Mouse (Mus musculus): Measurements from ENCODE around the gene Spaca9.

Spaca9 gene

DNA sequence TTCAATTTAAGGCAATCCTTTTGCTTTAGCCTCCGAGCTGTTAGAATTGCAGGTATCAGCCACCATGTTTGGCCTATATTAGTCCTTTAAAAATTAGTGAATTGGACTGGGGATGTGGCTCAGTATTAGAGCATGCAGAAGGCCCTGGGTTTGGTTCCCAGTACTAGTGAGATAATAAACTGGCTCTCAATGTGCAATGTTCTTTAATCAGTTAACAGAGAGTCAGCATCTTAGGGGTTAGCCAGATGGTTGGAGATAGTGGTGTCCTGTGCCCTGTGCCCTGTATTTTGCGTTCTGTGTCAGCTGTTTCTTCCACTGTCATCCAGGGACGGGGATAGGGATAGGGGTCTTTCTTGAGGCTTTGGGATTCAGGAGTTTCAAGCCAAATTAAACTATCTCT, 36.6 kb downstream of the Spaca9 start:
- DNase-seq, result no peak

DNA sequence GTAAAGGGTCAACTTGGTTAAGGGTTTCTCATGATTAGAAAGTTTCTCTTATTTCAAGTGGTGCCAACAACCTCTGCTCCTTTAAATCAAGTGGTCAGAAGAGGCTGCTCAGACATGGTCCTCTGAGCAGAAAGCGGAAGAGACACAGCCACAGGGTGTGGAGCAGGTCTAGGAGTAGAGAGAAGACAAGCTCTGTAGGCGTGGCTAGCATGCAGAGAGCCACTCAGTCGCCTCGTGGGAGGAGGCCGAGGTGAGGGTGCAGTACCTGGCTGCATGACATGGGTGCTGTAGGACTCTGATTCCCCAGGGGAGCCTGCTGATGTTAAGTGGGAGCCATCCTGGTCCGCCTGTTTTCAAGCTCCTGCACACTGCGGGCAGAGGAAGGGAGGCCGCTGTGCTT, 43.3 kb downstream of the Spaca9 start:
- DNase-seq, result no peak

DNA sequence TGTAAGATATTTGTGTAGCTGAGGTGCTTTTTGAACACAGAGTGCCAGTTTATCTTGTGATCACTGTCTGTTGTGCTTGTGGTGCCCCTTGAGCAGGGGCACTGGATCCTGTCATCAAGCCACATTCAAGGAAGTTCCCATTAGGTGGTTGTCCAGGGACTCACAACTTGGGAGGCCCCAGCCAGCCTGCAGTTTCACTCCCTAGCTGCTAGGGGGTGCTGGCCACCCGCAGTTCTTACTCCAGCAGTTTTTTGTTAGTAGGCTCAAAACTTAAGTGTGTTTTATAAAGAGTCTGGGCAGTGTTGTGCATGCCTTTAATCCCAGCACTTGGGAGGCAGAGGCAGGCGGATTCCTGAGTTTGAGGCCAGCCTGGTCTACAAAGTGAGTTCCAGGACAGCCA, 45.2 kb downstream of the Spaca9 start:
- no peak for DNase-seq

- no peak for DNase-seq
Measured at GRCm38 (mm10) chr2:28653351-28653750, 46.2 kb downstream of the Spaca9 start.

DNA sequence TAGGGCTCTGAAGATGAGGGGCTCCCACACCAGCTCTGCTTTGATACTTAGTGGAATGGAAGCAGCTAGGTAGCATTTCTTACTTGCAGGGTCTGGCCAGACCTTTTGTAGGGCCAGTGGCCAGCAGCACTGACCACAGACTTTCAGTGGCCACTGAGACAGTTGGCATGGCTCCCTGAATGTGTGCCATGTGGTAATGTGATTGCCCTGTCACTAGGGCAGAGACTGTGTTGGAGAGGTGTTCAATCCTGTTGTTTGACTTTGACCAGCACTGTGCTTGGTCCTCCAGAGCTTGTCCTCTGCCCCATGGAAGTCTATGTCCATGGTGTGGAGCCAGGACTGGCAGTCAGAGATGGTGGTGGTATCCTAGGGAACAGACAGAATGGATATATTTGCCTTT, 49.0 kb downstream of the Spaca9 start:
- no peak for DNase-seq

GRCm38 (mm10) chr2:28643081-28643480, 56.4 kb downstream of the Spaca9 start:
- DNase-seq, result no peak

All from thymus, adult 18-20 months (tissue).